Mouse (Mus musculus): ENCODE data around the gene Cdk12. TPM values are rescaled to one million over a fixed set of nuclear protein-coding genes. Genes with fewer than 3 reads are reported as not detected.

Gene Cdk12
- polyA plus RNA-seq, 1 experiment: 18.1 TPM

DNA sequence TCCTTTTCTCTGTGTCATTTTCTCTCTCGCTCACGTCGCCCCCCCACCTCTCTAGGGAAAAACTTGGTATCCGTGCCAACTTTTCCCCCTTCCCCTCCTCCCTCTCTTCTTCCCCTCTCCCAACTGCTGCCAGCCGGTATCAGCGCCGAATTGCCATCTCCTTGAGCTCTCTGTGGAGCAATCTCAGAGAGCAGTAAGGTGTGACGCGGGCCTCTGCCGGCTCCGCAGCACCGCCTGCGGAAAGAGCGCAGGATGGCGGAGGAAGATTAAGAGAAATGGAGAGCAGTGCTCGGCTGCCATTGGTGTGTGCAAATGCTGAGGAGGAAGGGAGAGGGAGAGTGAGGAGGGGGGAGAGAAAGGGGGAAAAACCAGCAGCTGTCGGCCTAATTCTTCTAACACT is 81.4 kb downstream of the Cdk12 start:
- H3K4me3 ChIP-seq (ENCODE audit: insufficient read depth, low read length): peak overlapping the region; percentile 1; the same call in 1 of the 2 replicates
- TF ChIP-seq POLR2A (IDR thresholded peaks at IDR 0.05; ENCODE audit: extremely low read depth, insufficient read depth, low read length) (peak; percentile 34; the same call in 1 of the 2 replicates), CTCF (IDR thresholded peaks at IDR 0.05; ENCODE audit: extremely low read depth, insufficient read depth, low read length) (no peak)
- H3K4me1 ChIP-seq (ENCODE audit: control insufficient read depth, insufficient read depth, low read length): peaks cover 1% of the 10 kb centered on the region; the same call in 1 of the 2 replicates
- peak overlapping the region; percentile 52; the same call in 1 of the 2 replicates for H3K27ac ChIP-seq (ENCODE audit: insufficient read depth, low read length)

DNA sequence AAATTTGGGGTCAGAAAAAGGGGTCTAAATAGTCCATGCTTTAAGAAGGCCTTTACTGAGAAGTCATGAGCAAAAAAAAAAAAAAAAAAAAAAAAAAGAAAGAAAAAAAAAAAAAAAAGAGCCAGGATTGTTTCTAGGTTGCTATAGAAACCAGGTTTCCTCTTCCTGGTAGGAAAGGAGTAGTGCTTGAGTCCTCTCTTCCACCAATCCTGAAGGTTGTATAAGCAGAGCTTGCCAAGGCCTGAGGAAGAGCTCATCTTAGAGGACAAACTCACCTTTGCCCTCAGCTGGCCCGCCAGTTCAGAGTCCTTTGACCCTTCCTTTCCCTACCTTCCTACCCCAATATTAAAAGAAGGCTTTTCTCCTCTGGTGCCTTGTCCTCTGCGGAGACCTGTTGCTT is 82.5 kb downstream of the Cdk12 start:
- TF ChIP-seq POLR2A (IDR thresholded peaks at IDR 0.05; ENCODE audit: extremely low read depth, insufficient read depth, low read length) (no peak), CTCF (IDR thresholded peaks at IDR 0.05; ENCODE audit: extremely low read depth, insufficient read depth, low read length) (no peak)
- H3K4me3 ChIP-seq (ENCODE audit: insufficient read depth, low read length): no peak overlapping the region
- H3K27ac ChIP-seq (ENCODE audit: insufficient read depth, low read length): no peak overlapping the region
- H3K4me1 ChIP-seq (ENCODE audit: control insufficient read depth, insufficient read depth, low read length): peaks cover 1% of the 10 kb centered on the region; the same call in 1 of the 2 replicates

DNA sequence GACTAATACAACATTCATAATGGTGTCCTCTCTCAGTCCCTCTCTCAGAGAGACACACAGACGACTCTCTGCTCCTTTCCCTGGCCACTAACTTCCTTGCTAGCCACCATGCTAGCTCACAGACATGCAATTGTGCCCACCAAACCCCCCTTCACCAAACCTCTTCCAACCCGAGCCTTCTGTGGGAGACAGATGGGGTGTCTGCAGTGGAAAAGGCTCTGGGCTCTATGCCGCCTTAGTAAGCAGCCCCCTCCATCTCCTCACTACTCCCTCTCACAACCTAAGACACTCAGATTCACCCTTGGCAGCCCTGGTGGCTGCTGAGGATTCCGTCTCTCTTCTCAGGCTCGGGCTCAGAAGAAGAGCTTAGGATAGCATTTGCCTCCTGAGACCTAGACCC is 84.7 kb downstream of the Cdk12 start:
- Histone ChIP-seq H3K27ac (ENCODE audit: insufficient read depth, low read length) (no peak overlapping the region), H3K4me1 (ENCODE audit: control insufficient read depth, insufficient read depth, low read length) (peaks cover 1% of the 10 kb centered on the region; the same call in 1 of the 2 replicates), H3K4me3 (ENCODE audit: insufficient read depth, low read length) (no peak overlapping the region)
- TF ChIP-seq POLR2A (IDR thresholded peaks at IDR 0.05; ENCODE audit: extremely low read depth, insufficient read depth, low read length) (no peak), CTCF (IDR thresholded peaks at IDR 0.05; ENCODE audit: extremely low read depth, insufficient read depth, low read length) (no peak)

GRCm38 (mm10) chr11:98287961-98288360 is 85.1 kb downstream of the Cdk12 start:
- Histone ChIP-seq H3K4me3 (ENCODE audit: insufficient read depth, low read length) (no peak overlapping the region), H3K27ac (ENCODE audit: insufficient read depth, low read length) (no peak overlapping the region), H3K4me1 (ENCODE audit: control insufficient read depth, insufficient read depth, low read length) (peaks cover 1% of the 10 kb centered on the region; the same call in 1 of the 2 replicates)
- TF ChIP-seq CTCF (IDR thresholded peaks at IDR 0.05; ENCODE audit: extremely low read depth, insufficient read depth, low read length) (no peak), POLR2A (IDR thresholded peaks at IDR 0.05; ENCODE audit: extremely low read depth, insufficient read depth, low read length) (no peak)

DNA sequence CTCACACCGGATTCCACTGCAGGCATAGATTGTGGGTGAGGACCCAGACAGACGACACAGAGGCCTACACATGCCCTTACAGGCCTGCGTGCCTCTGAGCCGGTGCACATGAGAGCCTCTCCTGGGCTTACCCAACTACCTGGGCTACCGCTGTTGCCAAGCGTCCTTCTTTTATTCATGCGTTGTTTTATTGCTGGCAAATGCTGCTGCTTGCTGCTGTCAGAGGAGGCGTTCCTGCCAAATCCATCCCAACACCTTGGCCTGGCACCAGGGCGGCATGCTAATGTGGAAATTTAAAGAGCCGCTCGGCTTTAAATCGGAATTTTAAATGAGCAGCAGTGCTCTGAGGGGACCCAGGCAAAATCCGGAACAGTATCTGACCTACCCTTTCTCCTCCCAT is 87.0 kb downstream of the Cdk12 start:
- H3K4me1 ChIP-seq (ENCODE audit: control insufficient read depth, insufficient read depth, low read length): no peaks in the 10 kb centered on the region; the same call in none of the 2 replicates
- no peak for TF ChIP-seq CTCF (IDR thresholded peaks at IDR 0.05; ENCODE audit: extremely low read depth, insufficient read depth, low read length)
- TF ChIP-seq POLR2A (IDR thresholded peaks at IDR 0.05; ENCODE audit: extremely low read depth, insufficient read depth, low read length): no peak
- no peak overlapping the region for H3K4me3 ChIP-seq (ENCODE audit: insufficient read depth, low read length)
- no peak overlapping the region for H3K27ac ChIP-seq (ENCODE audit: insufficient read depth, low read length)

DNA sequence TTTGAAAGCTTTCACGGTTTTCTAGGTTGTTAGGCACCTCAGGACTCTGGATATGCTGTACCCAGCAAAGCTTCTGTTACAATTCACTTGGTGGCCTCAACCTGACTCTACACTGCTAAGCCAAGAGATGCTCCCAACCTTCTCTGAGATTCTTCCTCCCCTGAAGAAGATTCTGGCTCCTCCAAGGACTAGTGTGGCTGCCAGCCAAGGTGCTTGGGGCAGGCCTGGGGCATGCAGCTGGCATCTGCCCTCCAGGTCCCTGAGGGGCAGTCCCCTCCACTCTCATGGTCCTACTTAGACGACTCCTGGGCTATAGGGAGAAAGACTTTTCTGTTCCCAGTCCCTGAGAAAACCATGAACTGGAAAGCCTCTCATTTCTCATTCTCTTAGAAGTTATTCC is 88.0 kb downstream of the Cdk12 start:
- Histone ChIP-seq H3K27ac (ENCODE audit: insufficient read depth, low read length) (no peak overlapping the region), H3K4me3 (ENCODE audit: insufficient read depth, low read length) (no peak overlapping the region), H3K4me1 (ENCODE audit: control insufficient read depth, insufficient read depth, low read length) (peaks cover 3% of the 10 kb centered on the region)
- TF ChIP-seq CTCF (IDR thresholded peaks at IDR 0.05; ENCODE audit: extremely low read depth, insufficient read depth, low read length) (no peak), POLR2A (IDR thresholded peaks at IDR 0.05; ENCODE audit: extremely low read depth, insufficient read depth, low read length) (no peak)

GRCm38 (mm10) chr11:98293070-98293469 is 90.2 kb downstream of the Cdk12 start:
- TF ChIP-seq POLR2A (IDR thresholded peaks at IDR 0.05; ENCODE audit: extremely low read depth, insufficient read depth, low read length) (no peak), CTCF (IDR thresholded peaks at IDR 0.05; ENCODE audit: extremely low read depth, insufficient read depth, low read length) (no peak)
- Histone ChIP-seq H3K27ac (ENCODE audit: insufficient read depth, low read length) (no peak overlapping the region), H3K4me3 (ENCODE audit: insufficient read depth, low read length) (no peak overlapping the region), H3K4me1 (ENCODE audit: control insufficient read depth, insufficient read depth, low read length) (peaks cover 3% of the 10 kb centered on the region)

DNA sequence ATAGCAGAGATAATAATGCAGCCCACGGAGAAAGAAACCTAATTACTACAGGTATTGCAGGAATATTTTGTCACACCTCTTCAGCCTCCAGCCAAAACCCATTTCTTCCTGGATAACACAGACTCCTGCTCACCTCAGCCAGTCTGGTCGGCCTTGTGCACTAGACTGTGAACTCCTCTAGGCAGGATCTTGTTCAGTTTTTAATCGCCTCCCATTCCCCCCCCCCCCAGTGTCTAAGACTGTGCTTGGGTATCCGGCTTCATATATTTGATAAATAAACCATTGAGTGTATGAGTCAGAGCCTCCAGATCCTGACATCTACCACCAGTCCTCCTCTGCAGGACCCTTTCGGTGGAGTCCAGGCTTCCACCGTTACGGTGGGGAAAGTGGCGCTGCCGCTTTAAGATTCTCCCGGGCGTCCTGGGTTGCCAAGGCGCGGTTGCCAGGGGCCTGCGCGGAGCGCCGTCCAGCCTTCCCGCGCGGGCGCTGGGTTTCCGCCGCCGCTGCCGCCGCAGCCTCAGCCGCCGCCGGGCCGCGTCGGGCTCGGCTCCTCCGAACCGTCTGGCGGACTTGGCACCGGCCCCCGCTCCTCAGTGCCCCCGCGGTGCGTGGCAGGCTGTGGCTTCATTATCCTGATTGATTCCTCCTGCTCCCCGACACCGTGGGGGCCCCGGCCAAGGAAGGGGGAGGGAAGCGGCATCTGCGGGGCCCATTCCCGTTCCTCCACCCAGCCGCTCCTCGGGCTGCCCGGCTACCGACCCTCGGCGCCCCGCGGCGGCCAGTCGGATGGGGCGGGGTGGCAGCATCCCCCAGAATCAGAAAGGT is 91.5 kb downstream of the Cdk12 start:
- Histone ChIP-seq H3K4me1 (ENCODE audit: control insufficient read depth, insufficient read depth, low read length) (peaks cover 3% of the 10 kb centered on the region), H3K27ac (ENCODE audit: insufficient read depth, low read length) (peak overlapping the region; percentile 91), H3K4me3 (ENCODE audit: insufficient read depth, low read length) (peak overlapping the region; percentile 63)
- TF ChIP-seq POLR2A (IDR thresholded peaks at IDR 0.05; ENCODE audit: extremely low read depth, insufficient read depth, low read length) (no peak), CTCF (IDR thresholded peaks at IDR 0.05; ENCODE audit: extremely low read depth, insufficient read depth, low read length) (no peak)

DNA sequence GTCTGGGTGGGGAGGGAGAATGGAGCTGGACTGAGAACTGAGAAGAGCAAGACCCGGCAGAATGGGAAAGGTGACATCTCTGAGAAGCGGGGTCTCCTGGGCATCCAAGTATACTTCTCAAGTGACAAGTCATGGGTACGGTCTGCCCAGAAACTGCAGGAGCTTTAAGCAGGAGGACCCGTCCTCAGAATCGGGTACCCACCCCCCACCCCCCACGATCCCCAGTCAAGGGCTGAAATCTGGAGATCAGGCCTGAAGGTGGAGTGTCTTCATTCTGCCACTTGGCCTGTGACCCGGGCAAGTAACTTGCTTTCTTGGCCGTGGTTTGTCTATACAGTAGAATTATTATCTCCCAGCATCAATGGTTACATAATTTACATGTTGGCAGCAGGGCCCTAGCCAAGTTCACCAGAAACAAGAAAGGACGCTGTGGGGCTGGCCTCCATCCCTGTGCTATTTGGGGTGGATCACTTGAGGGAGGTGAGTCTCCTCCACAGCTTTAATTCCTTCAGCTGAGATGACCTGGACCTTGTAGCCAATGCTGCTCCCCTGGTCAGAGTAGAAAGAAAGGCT is 92.2 kb downstream of the Cdk12 start:
- H3K4me1 ChIP-seq (ENCODE audit: control insufficient read depth, insufficient read depth, low read length): peaks cover 3% of the 10 kb centered on the region
- peak overlapping the region; percentile 91 for H3K27ac ChIP-seq (ENCODE audit: insufficient read depth, low read length)
- TF ChIP-seq CTCF (IDR thresholded peaks at IDR 0.05; ENCODE audit: extremely low read depth, insufficient read depth, low read length) (no peak), POLR2A (IDR thresholded peaks at IDR 0.05; ENCODE audit: extremely low read depth, insufficient read depth, low read length) (no peak)
- peak overlapping the region; percentile 63 for H3K4me3 ChIP-seq (ENCODE audit: insufficient read depth, low read length)

GRCm38 (mm10) chr11:98296277-98296676 is 93.4 kb downstream of the Cdk12 start:
- no peak for TF ChIP-seq POLR2A (IDR thresholded peaks at IDR 0.05; ENCODE audit: extremely low read depth, insufficient read depth, low read length)
- TF ChIP-seq CTCF (IDR thresholded peaks at IDR 0.05; ENCODE audit: extremely low read depth, insufficient read depth, low read length): peak; percentile 66
- Histone ChIP-seq H3K4me1 (ENCODE audit: control insufficient read depth, insufficient read depth, low read length) (peaks cover 3% of the 10 kb centered on the region), H3K4me3 (ENCODE audit: insufficient read depth, low read length) (no peak overlapping the region), H3K27ac (ENCODE audit: insufficient read depth, low read length) (no peak overlapping the region)

Data from cortical plate, adult 2 months (tissue).